Comparison of ENCODE assay signal across 21 mouse cellular contexts in genomic region chr9:118900677-118901076, GRCm38 (mm10).
"Had no signal": no experiment of that assay in that cellular context is flagged by ENCODE, and none has a peak within 500 bp of the region (broad histone marks: within the 10 kb centered on the region; RNA-seq: fewer than 3 reads in every experiment).

No protein-coding gene starts in this region.

- DNase-seq: cerebellum, adult 8-10 months; cerebellum, adult 9-10 months; cerebellum, adult 9-11 months; cerebellum, postnatal 10 days; cerebellum, postnatal 14 days; cerebellum, postnatal 25 days; cerebellum, postnatal 36 days; embryo, embryonic 11 days; forebrain, postnatal 0 days; gastrocnemius, adult 2 months; gastrocnemius, postnatal 10 days; gastrocnemius, postnatal 14 days; gastrocnemius, postnatal 25 days; gastrocnemius, postnatal 36 days; heart, adult 11 months; heart, adult 18-20 months; heart, adult 2 months had no signal

- ATAC-seq: forebrain, embryonic 13.5 days; forebrain, embryonic 14.5 days; forebrain, embryonic 15.5 days; forebrain, embryonic 16.5 days; forebrain, postnatal 0 days had no signal
